Mouse (Mus musculus) G1E-ER4 (cell line): ENCODE measurements around the gene Gm28845. TPM values are rescaled to one million over a fixed set of nuclear protein-coding genes. Genes with fewer than 3 reads are reported as not detected.

Experiments
- GATA1 ChIP-seq: IDR thresholded peaks from one replicate; pipeline ENCODE4 v1.8.0; 2012; ENCODE audit warnings: low read length, inconsistent platforms
- polyA plus RNA-seq: library from polyadenylated mRNA; stranded (reverse); fragments of >175 nt; gene quantifications from 2 replicates; pipeline ENCODE4 v1.2.3, GENCODE M21; 2012

Gene Gm28845
- not detected in 2 replicates for polyA plus RNA-seq

- TF ChIP-seq GATA1: no peak
These were observed at the start of gene Gm28845 for GRCm38 (mm10) chr1:65119438-65119837. TSS of gene Gm28845 (minus strand) at chr1:65119558.

GRCm38 (mm10) chr1:65167496-65167895, 48.1 kb upstream of the Gm28845 start:
- TF ChIP-seq GATA1: no peak

DNA sequence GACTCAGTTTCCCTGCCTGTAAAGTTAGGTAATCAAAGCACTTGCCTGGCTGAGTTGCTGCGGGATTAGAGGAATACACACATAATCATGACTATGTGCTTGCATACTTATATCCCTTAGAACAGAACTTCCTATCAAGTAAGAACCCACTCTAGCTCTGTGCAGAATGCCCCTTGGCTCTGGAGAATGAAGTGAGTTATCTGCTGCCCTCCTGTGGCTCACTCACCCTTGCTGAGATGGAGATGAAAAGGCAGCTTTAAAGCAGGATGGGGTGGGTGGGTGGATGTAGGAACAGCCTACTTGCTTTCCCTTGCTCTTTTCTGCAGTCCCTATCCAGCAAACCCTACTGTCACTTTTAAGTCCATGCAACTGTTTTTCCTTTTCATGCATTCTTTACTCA, 42.9 kb upstream of the Gm28845 start:
- no peak for TF ChIP-seq GATA1

- no peak for TF ChIP-seq GATA1
These were observed 36.8 kb upstream of the Gm28845 start for GRCm38 (mm10) chr1:65156111-65156510.

- TF ChIP-seq GATA1: no peak
These were observed 35.5 kb upstream of the Gm28845 start for GRCm38 (mm10) chr1:65154814-65155213.

DNA sequence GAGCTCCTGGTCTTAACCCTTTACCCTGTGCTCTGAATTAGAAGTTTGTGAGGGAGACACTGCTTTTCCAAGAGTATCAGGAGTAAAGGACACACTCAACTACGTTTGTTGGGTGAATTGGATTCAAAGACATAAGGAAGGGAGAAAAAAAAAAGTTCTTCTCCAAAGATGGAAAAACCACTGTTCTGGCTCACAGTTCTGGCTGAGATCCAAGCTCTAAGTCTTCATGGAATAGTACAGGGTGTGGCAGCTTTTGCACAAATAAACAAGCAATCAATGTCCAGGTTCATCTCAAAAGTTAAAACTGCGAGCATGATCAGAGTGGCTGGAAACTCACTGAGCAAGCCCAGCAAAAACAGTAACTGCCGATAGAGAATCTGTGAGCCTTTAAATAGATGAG, 28.6 kb upstream of the Gm28845 start:
- no peak for TF ChIP-seq GATA1

GRCm38 (mm10) chr1:65147326-65147725, 28.0 kb upstream of the Gm28845 start:
- no peak for TF ChIP-seq GATA1

DNA sequence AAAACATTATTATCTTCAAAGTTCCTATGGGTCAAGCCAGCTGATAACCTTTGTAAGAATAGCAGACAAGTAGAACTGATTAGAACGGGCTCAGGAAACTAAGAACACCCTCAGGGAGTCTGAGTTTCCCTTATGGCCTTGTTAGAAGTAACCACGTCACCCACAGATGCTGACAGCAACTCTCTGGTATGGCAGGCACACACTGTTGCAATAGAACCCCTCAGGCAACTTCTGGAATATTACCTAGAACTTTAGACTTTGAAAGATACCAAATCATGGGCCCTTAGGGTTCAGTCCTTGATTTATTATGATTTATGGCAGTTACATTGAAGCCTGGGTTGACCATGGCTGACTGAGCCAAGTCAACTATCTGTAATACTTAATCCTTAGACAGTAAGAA, 27.2 kb upstream of the Gm28845 start:
- no peak for TF ChIP-seq GATA1

DNA sequence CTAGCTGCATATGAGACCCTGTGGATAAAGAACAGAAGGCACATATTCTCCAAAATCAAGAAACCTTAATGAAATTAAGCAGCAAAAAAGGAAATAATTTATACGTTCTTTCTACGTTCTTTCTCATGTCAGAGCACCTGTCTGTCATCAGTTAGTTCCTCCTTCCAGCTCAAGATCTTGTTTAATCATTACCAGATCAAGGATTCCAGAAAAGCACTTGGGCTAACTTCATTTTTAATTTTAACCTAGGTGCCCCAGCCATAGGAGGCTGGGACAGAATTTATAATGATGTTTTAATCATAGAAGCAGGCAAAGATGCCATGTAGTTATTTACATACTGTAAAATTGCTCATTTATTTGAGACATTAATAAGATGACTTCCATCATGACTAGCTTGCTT, 25.4 kb upstream of the Gm28845 start:
- TF ChIP-seq GATA1: no peak

GRCm38 (mm10) chr1:65137560-65137959, 18.2 kb upstream of the Gm28845 start:
- no peak for TF ChIP-seq GATA1

- TF ChIP-seq GATA1: no peak
These were observed 13.5 kb upstream of the Gm28845 start for GRCm38 (mm10) chr1:65132833-65133232.

DNA sequence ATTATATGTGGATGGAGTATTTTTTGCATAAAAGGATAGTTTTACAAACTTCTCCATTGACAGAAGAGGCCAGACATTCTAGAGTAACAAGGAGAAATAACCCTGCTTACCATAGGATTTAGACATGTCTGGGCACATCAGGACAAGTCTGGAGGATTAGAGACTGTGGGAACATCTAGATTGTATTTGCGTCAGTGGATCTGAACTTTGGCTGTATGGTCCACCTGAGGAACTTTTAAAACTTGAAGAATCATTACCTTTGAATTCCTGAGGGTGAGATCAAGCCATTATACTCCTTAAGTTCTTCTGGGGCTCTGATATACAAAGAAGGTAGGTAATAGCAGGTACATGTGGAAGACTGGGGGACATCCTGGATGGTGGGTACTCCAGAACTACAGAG, 12.3 kb upstream of the Gm28845 start:
- TF ChIP-seq GATA1: no peak

DNA sequence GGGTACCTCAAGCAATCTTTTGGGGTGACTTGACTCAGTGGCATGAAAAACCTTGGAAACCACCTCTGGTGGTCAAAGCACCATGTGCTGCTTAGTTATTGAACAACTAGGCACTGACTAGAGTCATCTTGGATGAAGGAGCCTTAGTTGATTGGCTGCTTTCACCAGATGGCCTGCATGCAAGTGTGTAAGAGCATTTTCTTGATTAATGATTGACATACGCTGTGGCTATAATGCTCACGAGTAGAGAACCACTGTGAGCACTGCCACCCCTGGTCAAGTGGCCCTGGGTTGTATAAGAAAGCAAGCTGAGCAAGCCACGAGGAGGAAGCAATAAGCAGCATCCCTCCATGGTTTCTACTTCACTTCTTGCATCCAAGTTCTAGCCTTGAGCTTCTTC, 10.9 kb upstream of the Gm28845 start:
- no peak for TF ChIP-seq GATA1

GRCm38 (mm10) chr1:65129634-65130180, 10.3 kb upstream of the Gm28845 start:
- TF ChIP-seq GATA1: no peak

DNA sequence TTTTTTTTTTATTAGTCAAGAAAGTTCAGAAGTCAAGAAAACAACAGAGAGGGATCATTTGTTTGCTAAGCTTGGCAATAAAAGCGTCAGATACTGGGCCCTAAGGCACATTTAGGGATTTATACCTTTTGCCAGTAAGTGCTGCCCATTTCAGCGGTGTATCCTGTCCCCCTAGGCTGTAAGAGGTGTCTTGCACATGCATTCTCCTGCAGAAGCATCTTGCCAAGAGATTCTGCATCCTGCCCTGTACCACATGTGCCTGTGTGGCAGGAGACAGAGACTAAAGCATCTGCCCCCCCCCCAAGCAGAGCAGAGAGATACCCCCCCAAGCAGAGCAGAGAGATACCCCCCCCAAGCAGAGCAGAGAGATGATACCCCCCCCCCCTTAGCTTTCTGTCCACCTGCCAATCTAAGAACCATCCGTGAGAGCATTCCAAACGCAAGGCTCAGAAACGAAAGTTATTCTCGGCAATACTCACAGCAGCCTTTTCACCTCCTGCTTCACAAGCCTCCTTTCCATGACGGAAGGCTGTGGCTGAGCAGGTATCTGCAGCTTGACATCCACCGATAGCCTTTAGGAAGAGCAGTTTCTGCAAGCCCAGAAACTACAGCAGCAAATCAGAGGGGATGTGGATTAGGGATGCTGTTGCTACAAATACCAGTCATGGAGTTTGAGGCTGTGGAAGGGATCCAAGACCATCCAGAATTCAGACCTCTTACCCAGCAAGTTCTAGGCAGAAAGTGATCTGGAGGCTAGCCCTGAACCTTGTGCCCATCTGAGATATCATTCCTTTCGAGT, 3.4 kb upstream of the Gm28845 start, which contains the start of gene D630023F18Rik:
Gene D630023F18Rik, minus strand, starts transcription at position 641 of the 799 bp plus-strand sequence.
- no peak for TF ChIP-seq GATA1

- no peak for TF ChIP-seq GATA1
These were observed 1.0 kb downstream of the Gm28845 start for GRCm38 (mm10) chr1:65118150-65118913.

DNA sequence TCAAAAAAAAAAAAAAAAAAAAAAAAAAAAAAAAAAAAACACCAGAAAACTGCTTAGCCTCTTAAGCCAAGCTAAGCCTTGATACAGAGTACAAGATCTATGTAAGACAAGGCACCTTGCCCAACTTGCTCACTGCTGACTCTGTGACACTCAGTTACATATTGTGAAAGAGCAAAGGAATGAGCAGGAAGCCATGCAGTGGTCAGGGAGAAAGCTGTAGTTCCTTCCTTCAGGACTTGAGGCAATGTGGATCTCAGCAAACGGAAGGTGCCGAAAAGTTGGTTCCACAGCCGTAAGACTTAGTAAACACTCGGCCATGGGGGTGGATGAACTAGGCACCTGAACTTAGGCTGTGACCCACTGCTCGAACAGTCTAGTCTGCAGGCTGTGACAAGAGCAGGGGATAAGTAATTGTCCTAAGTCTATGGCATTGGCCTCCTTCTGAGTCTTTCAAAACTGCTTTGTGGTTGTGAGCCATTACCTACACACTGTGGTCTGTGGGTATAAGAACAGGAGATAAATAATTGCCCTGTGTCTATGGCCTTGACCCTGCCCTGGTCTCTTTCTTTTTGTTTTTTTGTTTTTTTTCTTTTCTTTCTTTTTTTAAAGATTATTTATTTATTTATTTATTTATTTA, 5.7 kb downstream of the Gm28845 start:
- TF ChIP-seq GATA1: no peak
